Mouse (Mus musculus): ENCODE measurements at regions not wholly inside any gene's neighbourhood (a gene's known extent, or its start where the extent isn't known, plus 50 kb on each side); places are given as distances from the start of the nearest gene placed in this dataset.

DNA sequence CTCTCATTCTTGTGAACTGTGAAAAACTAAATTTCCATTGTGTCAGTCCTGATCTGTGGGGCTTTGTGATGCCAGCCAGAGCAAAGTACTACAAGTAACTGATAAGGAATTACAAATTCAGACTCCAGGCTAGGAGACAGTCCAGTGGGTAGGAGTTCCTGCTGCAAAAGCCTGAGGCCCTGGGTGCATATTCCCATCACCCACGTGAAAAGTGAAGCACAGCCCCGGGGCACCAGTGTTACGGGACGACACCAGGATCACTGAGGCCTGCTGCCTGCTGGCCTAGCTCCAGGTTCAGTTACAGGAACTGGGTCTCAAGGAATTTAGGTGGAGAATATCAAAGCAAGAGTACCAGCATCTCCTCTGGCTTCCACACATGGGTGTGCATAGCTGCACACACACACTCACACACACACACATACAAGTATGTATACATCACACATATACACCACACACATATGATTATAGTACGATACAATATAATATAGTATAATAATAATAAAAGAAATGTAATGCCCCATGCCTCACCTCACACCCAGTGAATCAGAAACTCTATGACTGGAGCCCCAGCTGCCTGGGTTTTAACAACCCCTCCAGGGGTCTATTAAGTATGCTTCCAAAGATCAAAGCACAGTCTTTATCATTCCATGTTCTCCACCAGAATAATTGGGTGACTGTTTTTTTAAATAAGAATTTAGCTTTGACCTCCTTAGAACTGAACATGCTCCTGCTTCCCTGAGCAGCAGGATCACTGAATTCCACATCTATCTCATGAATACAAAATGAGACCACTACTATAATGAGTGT, 126.6 kb upstream of the Gm34302 start:
- Histone ChIP-seq H3K27ac (ENCODE audit: insufficient read depth, low read depth) (no peak overlapping the region), H3K4me2 (ENCODE audit: insufficient read depth, low read depth, poor library complexity, severe bottlenecking) (no peak overlapping the region), H3K9ac (ENCODE audit: insufficient read depth, low read depth) (no peak overlapping the region), H3K79me2 (replicated peaks; ENCODE audit: control insufficient read depth, extremely low read depth, insufficient read depth, poor library complexity, severe bottlenecking) (no peaks in the 10 kb centered on the region), H3K36me3 (replicated peaks in 1 of 2; ENCODE audit: control insufficient read depth in 1 of 2, insufficient read depth in 1 of 2, low read length in 1 of 2) (no peaks in the 10 kb centered on the region), H3K9me3 (replicated peaks; ENCODE audit: low read length) (no peaks in the 10 kb centered on the region), H3K4me1 (ENCODE audit: control insufficient read depth in 1 of 2, insufficient read depth in 2 of 2) (peaks cover 0 to 20% of the 10 kb centered on the region in 2 experiments; a peak in 2 of 4 replicates), H3K27me3 (replicated peaks) (no peaks in the 10 kb centered on the region), H3K4me3 (replicated peaks in 1 of 3; ENCODE audit: low read depth in 2 of 3, low read length in 2 of 3, poor library complexity in 1 of 3) (no peak overlapping the region)
- TF ChIP-seq TBP (conservative IDR thresholded peaks at IDR 0.05; ENCODE audit: low read depth, low read length) (no peak), CTCF (conservative IDR thresholded peaks at IDR 0.05 in 1 of 2, IDR thresholded peaks at IDR 0.05 in 1 of 2; ENCODE audit: low read depth in 2 of 2, low read length in 2 of 2) (no peak)
- in situ Hi-C loops (cut with MboI; ENCODE audit: low pct_ligation_motif_present, low pct_unique_long_range_greater_than_20kb, low sequenced_read_pairs) = no loop called here
- dilution Hi-C loops (cut with MboI; ENCODE audit: extremely low pct_ligation_motif_present, extremely low pct_unique_long_range_greater_than_20kb, low sequenced_read_pairs) = no loop called here
- no peak for DNase-seq (ENCODE audit: extremely low read depth)

DNA sequence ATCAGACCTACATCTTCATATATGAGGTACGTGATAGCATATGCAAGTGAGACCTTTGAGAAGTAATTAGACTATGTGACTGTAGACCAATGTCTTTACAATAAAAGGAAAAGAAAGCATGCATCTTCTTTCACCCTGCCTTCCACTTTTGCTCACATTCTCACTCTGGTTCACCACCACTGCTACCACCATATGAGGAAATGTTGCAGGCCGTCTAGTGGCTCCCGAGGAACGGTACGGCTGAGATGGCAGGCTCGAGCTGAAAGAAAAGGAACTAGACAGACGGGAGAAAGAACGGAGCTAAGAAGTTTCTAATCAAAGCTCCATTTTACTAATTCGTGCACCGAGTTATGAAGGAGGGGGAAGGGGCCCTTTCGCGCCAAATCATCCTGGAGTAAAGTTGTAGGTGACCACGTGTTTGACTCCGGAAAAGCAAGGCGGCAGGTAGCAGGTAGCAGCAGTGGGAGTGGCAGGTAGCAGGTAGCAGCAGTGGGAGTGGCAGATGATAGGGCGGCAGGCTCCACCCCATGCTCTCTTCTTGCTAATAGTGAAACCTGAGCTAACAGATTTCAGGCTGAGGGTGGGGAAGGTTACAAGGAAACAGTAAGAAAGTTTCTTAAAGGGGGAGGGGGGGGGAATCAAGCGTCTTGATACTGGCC, 125.9 kb upstream of the Gm34302 start:
- in situ Hi-C loops (cut with MboI; ENCODE audit: low pct_ligation_motif_present, low pct_unique_long_range_greater_than_20kb, low sequenced_read_pairs) = no loop called here
- no peak overlapping the region for H3K27ac ChIP-seq (ENCODE audit: insufficient read depth, low read depth)
- no peaks in the 10 kb centered on the region for H3K27me3 ChIP-seq (replicated peaks)
- peaks cover 0 to 20% of the 10 kb centered on the region in 2 experiments; a peak in 2 of 4 replicates for H3K4me1 ChIP-seq (ENCODE audit: control insufficient read depth in 1 of 2, insufficient read depth in 2 of 2)
- no peak overlapping the region for H3K9ac ChIP-seq (ENCODE audit: insufficient read depth, low read depth)
- no peaks in the 10 kb centered on the region for H3K9me3 ChIP-seq (replicated peaks; ENCODE audit: low read length)
- H3K4me2 ChIP-seq (ENCODE audit: insufficient read depth, low read depth, poor library complexity, severe bottlenecking) = no peak overlapping the region
- dilution Hi-C loops (cut with MboI; ENCODE audit: extremely low pct_ligation_motif_present, extremely low pct_unique_long_range_greater_than_20kb, low sequenced_read_pairs) = no loop called here
- peak; percentile 21 for DNase-seq (ENCODE audit: extremely low read depth)
- TF ChIP-seq ZNF384 (IDR thresholded peaks at IDR 0.05; ENCODE audit: low read depth, low read length) (no peak), ZKSCAN1 (IDR thresholded peaks at IDR 0.05; ENCODE audit: borderline replicate concordance, low read depth, low read length) (no peak), PAX5 (IDR thresholded peaks at IDR 0.05; ENCODE audit: low read length) (no peak), MAZ (IDR thresholded peaks at IDR 0.05; ENCODE audit: low read depth, low read length) (no peak), NELFE (IDR thresholded peaks at IDR 0.05; ENCODE audit: low read depth, low read length) (no peak), CHD2 (IDR thresholded peaks at IDR 0.05; ENCODE audit: low read length) (no peak)
- H3K79me2 ChIP-seq (replicated peaks; ENCODE audit: control insufficient read depth, extremely low read depth, insufficient read depth, poor library complexity, severe bottlenecking) = no peaks in the 10 kb centered on the region
- no peaks in the 10 kb centered on the region for H3K36me3 ChIP-seq (replicated peaks in 1 of 2; ENCODE audit: control insufficient read depth in 1 of 2, insufficient read depth in 1 of 2, low read length in 1 of 2)
- H3K4me3 ChIP-seq (replicated peaks in 1 of 3; ENCODE audit: low read depth in 2 of 3, low read length in 2 of 3, poor library complexity in 1 of 3) = no peak overlapping the region

DNA sequence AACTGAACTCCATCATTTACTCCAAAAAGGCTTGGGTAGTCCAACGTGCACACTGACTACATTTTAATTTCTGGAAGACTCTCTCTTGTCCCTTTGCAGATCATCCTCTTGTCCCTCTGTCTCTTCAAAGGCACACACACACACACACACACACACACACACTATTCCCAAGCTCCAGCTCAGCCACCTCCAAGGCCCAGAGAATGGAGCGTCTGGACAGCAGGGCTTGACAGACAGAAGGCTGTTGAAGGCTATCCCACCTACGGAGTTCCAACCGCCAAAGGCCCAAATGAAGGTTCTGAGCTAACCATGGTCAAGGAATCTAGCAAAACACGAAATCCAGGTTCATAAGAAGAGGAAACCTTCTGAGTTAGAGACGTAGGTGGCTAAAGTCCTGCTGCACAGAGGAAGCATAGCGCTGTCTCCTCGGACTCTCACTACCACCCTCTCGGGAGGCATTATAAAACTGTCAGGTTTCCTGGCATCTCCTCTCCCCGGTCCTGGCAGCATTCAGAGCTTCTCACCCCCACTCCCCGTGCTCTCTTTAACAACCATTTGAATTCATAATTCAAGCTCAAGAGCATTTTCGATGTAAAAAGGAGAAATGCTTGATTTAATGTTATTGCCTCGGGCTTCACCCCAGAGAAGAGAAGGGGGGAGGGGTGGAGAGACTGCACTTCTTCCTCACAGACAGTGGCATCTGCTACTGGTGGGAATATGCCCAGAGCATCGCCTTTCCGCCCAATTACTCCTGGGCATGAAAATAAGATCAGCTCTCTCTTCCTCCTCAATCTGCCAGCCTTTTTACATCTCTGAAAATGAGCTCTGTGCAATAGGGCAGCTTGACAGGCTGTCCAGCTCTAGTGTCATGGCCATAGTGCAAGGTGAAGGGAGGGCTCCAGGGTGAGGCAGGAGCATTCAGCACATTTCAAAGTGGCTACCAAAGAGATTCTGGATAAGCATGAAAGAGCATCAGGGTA, 99.3 kb upstream of the Gm34302 start:
- dilution Hi-C loops (cut with MboI; ENCODE audit: extremely low pct_ligation_motif_present, extremely low pct_unique_long_range_greater_than_20kb, low sequenced_read_pairs) = no loop called here
- Histone ChIP-seq H3K9me3 (replicated peaks; ENCODE audit: low read length) (no peaks in the 10 kb centered on the region), H3K27me3 (replicated peaks) (no peaks in the 10 kb centered on the region), H3K79me2 (replicated peaks; ENCODE audit: control insufficient read depth, extremely low read depth, insufficient read depth, poor library complexity, severe bottlenecking) (no peaks in the 10 kb centered on the region), H3K27ac (ENCODE audit: insufficient read depth, low read depth) (no peak overlapping the region), H3K9ac (ENCODE audit: insufficient read depth, low read depth) (no peak overlapping the region), H3K4me1 (ENCODE audit: control insufficient read depth in 1 of 2, insufficient read depth in 2 of 2) (no peaks in the 10 kb centered on the region), H3K4me3 (replicated peaks in 1 of 3; ENCODE audit: low read depth in 2 of 3, low read length in 2 of 3, poor library complexity in 1 of 3) (no peak overlapping the region), H3K36me3 (replicated peaks in 1 of 2; ENCODE audit: control insufficient read depth in 1 of 2, insufficient read depth in 1 of 2, low read length in 1 of 2) (no peaks in the 10 kb centered on the region), H3K4me2 (ENCODE audit: insufficient read depth, low read depth, poor library complexity, severe bottlenecking) (no peak overlapping the region)
- in situ Hi-C loops (cut with MboI; ENCODE audit: low pct_ligation_motif_present, low pct_unique_long_range_greater_than_20kb, low sequenced_read_pairs) = no loop called here
- no peak for DNase-seq (ENCODE audit: extremely low read depth)
- TF ChIP-seq TCF12 (IDR thresholded peaks at IDR 0.05; ENCODE audit: low read depth, low read length) (no peak), ZNF384 (IDR thresholded peaks at IDR 0.05; ENCODE audit: low read depth, low read length) (no peak), CTCF (conservative IDR thresholded peaks at IDR 0.05 in 1 of 2, IDR thresholded peaks at IDR 0.05 in 1 of 2; ENCODE audit: low read depth in 2 of 2, low read length in 2 of 2) (no peak), CHD2 (IDR thresholded peaks at IDR 0.05; ENCODE audit: low read length) (no peak), IRF4 (IDR thresholded peaks at IDR 0.05; ENCODE audit: low read depth, low read length) (no peak), PAX5 (IDR thresholded peaks at IDR 0.05; ENCODE audit: low read length) (no peak), JUN (IDR thresholded peaks at IDR 0.05; ENCODE audit: insufficient read depth, low read depth, low read length) (no peak)

Measured in CH12.LX (cell line).